Mouse (Mus musculus) ES-E14 (cell line): Measurements from ENCODE around the gene Samd1.

Source experiments
- HCFC1 ChIP-seq: IDR thresholded peaks from 2 replicates; pipeline ENCODE4 v1.6.1; 2012; ENCODE audit warnings: low read length, inconsistent platforms, borderline replicate concordance; ENCODE audit not compliant: insufficient read depth
- MAFK ChIP-seq: IDR thresholded peaks from 2 replicates; pipeline ENCODE4 v1.6.1; 2014; ENCODE audit warnings: mild to moderate bottlenecking, low read depth, low read length, inconsistent platforms; ENCODE audit not compliant: insufficient read depth

DNA sequence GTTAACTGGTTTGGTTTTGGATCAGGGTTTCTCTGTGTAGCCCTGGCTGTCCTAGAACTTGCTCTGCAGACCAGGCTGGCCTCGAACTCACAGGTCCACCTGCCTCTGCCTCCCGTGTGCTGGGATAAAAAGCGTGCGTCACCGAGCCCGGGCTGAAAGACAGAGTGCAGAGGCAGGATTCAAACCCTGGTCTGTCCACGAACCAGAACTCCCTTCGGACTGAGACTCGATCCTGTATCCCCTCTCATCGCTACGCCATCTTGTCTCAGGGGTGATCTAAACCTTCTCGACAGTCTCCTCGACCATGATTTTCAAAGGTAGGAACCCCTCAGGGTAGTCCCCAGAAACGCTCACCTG lies 42.7 kb upstream of the Samd1 start:
- TF ChIP-seq HCFC1 (no peak), MAFK (no peak)
